8 mouse cellular contexts compared by ENCODE assay signal in genomic region chr4:22494924-22495323, GRCm38 (mm10). TPM values are rescaled to one million over a fixed set of nuclear protein-coding genes. Genes with fewer than 3 reads are reported as not detected.
DNase-seq lines count a peak whose midpoint lies in the region; ATAC-seq and TF ChIP-seq lines count a peak whose summit lies in the region.

No protein-coding gene starts in this region.

- peaks cover 3% of the 10 kb centered on the region; the same call in 1 of the 2 replicates for H3K27me3 ChIP-seq in forebrain, postnatal 0 days (ENCODE audit: insufficient read depth, low read length)
- H3K27me3 ChIP-seq in neural tube, embryonic 14.5 days (ENCODE audit: control insufficient read depth, insufficient read depth, low read length), result peaks cover 4% of the 10 kb centered on the region

- no peaks in the 10 kb centered on the region for H3K9me3 ChIP-seq in ES-E14 (ENCODE audit: control insufficient read depth, insufficient read depth, low read depth, low read length)
- no peaks in the 10 kb centered on the region for H3K9me3 ChIP-seq in forebrain, postnatal 0 days (ENCODE audit: low read length)
- no peaks in the 10 kb centered on the region for H3K9me3 ChIP-seq in neural tube, embryonic 14.5 days (ENCODE audit: control insufficient read depth, low read length)

- no peak overlapping the region for H3K9ac ChIP-seq in ES-E14 (ENCODE audit: insufficient read depth, low read depth, low read length, poor library complexity, severe bottlenecking)
- peak overlapping the region; percentile 63 for H3K9ac ChIP-seq in forebrain, postnatal 0 days
- H3K9ac ChIP-seq in neural tube, embryonic 14.5 days (replicated peaks; ENCODE audit: low read depth, low read length), result peak overlapping the region; percentile 41

- TF ChIP-seq CTCF in forebrain, postnatal 0 days (IDR thresholded peaks at IDR 0.05; ENCODE audit: low read depth), result no peak

- under 1% methylated on average over 20 of the region's 20 CpGs for WGBS in forebrain, postnatal 0 days
- under 1% methylated on average over 20 of the region's 20 CpGs for WGBS in neural tube, embryonic 14.5 days

- H3K27ac ChIP-seq in ES-E14 (ENCODE audit: insufficient read depth, low read depth, low read length, poor library complexity, severe bottlenecking), result no peak overlapping the region
- peak overlapping the region; percentile 87 for H3K27ac ChIP-seq in forebrain, postnatal 0 days (ENCODE audit: low read depth, low read length)
- peak overlapping the region; percentile 74 for H3K27ac ChIP-seq in neural tube, embryonic 14.5 days (ENCODE audit: low read depth, low read length)

- ATAC-seq in cerebellum, adult (ENCODE audit: insufficient number of reproducible peaks, low FRiP score, low TSS enrichment), result no peak
- ATAC-seq in forebrain, postnatal 0 days, result peak; percentile 38
- peak; percentile 55 for ATAC-seq in neural tube, embryonic 14.5 days (ENCODE audit: low read depth)
- no peak for ATAC-seq in inflammation-experienced regulatory T-cells, adult 6 months

- no peaks in the 10 kb centered on the region for H3K36me3 ChIP-seq in ES-E14 (ENCODE audit: control insufficient read depth, insufficient read depth, low read length, poor library complexity, severe bottlenecking)
- no peaks in the 10 kb centered on the region for H3K36me3 ChIP-seq in forebrain, postnatal 0 days (ENCODE audit: insufficient read depth)
- H3K36me3 ChIP-seq in neural tube, embryonic 14.5 days (ENCODE audit: control insufficient read depth, insufficient read depth, low read length), result no peaks in the 10 kb centered on the region

- in situ Hi-C loops in ES-E14 (cut with MboI; ENCODE audit: low sequenced_read_pairs in 2 of 2, unreplicated experiment in 2 of 2), result loop anchor here in 1 of 2 experiments (10.0 kb wide), 1 partner anchor 810 kb away; the partner anchor contains the start of gene Prdm13

- H3K4me3 ChIP-seq in ES-E14 (ENCODE audit: insufficient read depth in 1 of 2, low read depth in 1 of 2, low read length in 2 of 2, poor library complexity in 1 of 2, severe bottlenecking in 1 of 2), result peak overlapping the region; percentile 3 to 49; a peak in 3 of 4 replicates
- peak overlapping the region; percentile 43 for H3K4me3 ChIP-seq in forebrain, postnatal 0 days (ENCODE audit: low read depth, low read length)
- peak overlapping the region; percentile 39 for H3K4me3 ChIP-seq in neural tube, embryonic 14.5 days (ENCODE audit: low read depth, low read length)

- H3K4me2 ChIP-seq in forebrain, postnatal 0 days (ENCODE audit: low read depth), result peak overlapping the region; percentile 66
- peak overlapping the region; percentile 64 for H3K4me2 ChIP-seq in neural tube, embryonic 14.5 days (ENCODE audit: low read depth, low read length)

- peaks cover 0 to 5% of the 10 kb centered on the region in 2 experiments; a peak in 1 of 4 replicates for H3K4me1 ChIP-seq in ES-E14 (ENCODE audit: control insufficient read depth in 2 of 2, insufficient read depth in 2 of 2, low read length in 2 of 2, poor library complexity in 1 of 2)
- 0 out of 2 replicates have a peak, but pooled peaks cover 6% of the 10 kb centered on the region for H3K4me1 ChIP-seq in forebrain, postnatal 0 days (ENCODE audit: insufficient read depth)
- peaks cover 19% of the 10 kb centered on the region for H3K4me1 ChIP-seq in neural tube, embryonic 14.5 days (ENCODE audit: control insufficient read depth, insufficient read depth, low read length)

- intact Hi-C loops in left cerebral cortex, postnatal 25 days (cut with DNase I), result loop anchor here (5.0 to 10.0 kb wide), 7 partner anchors 427 to 1747 kb away; partner anchors contain the start of gene Prdm13

- peak; percentile 31 to 32 for DNase-seq in cerebellum, adult 18-20 months
- no peak for DNase-seq in ES-E14 (ENCODE audit: low read depth, low spot score)
- peak; percentile 81 for DNase-seq in forebrain, postnatal 0 days
- DNase-seq in left cerebral cortex, postnatal 25 days (ENCODE audit: low spot score in 2 of 2), result peak; percentile 59 to 76
- DNase-seq in urinary bladder, adult 2 months (ENCODE audit: low spot score), result no peak

TF ChIP-seq in ES-E14, 5 proteins besides CTCF, POLR2A, EP300 and RAD21:
- no peak for TF ChIP-seq CHD2 (IDR thresholded peaks at IDR 0.05; ENCODE audit: low read depth, low read length)

RNA-seq across cellular contexts. Expression of gene Pou3f2, which starts 6.8 kb away (rescaled TPM):
- 0.18 TPM in 1 of 2 replicates, not detected in the other for total RNA-seq in ES-E14 (2012; rRNA removed)
- total RNA-seq in forebrain, postnatal 0 days (2014; rRNA removed), result 35.2 and 35.6 TPM in 2 replicates
- polyA plus RNA-seq in forebrain, postnatal 0 days (2015; fragmentation: Nextera tagmentation; extraction: Ambion mirVana), result 11.4 and 13.7 TPM in 2 replicates
- 10 to 100 TPM; 26.3 to 27.8 TPM for total RNA-seq in left cerebral cortex, postnatal 25 days (2021)
- 18.3 and 21.4 TPM in 2 replicates for polyA plus RNA-seq in neural tube, embryonic 14.5 days (2014; fragmentation: Nextera tagmentation; extraction: Ambion mirVana)
- 0.01 TPM in 2 replicates for polyA plus RNA-seq in urinary bladder, adult 2 months (2012; rRNA removed)
- under 1 TPM in 2 of 3 experiments, not detected in 1; 0.05 to 0.09 TPM for polyA plus RNA-seq in inflammation-experienced regulatory T-cells, adult 6 months (2017; shearing (Covaris generic))

Comparison
In these comparisons a context has a peak if more than half of its experiments do, and no peak if none do; other contexts are left out.
1. DNase-seq: peak in cerebellum, adult 18-20 months (2 of 2), forebrain, postnatal 0 days (single experiment) and left cerebral cortex, postnatal 25 days (2 of 2); none in ES-E14 (single experiment) and urinary bladder, adult 2 months (single experiment).
2. ATAC-seq: peak in forebrain, postnatal 0 days (single experiment) and neural tube, embryonic 14.5 days (single experiment); none in cerebellum, adult (single experiment) and inflammation-experienced regulatory T-cells, adult 6 months (single experiment).
3. RNA of gene Pou3f2, which starts 6.8 kb away (polyA plus RNA-seq): 18.3 to 21.4 TPM in neural tube, embryonic 14.5 days and 11.4 to 13.7 TPM in forebrain, postnatal 0 days; 0.05 to 0.09 TPM in inflammation-experienced regulatory T-cells, adult 6 months and 0.01 TPM in urinary bladder, adult 2 months; every median in the first group is over 10 times any median in the second.
4. Peak in every context shown above with its lines, with median percentiles within 50 percentile points of each other: H3K4me3 ChIP-seq.